Mouse (Mus musculus) embryonic facial prominence, embryonic 11.5 days (tissue): ENCODE results near the gene Serpinb9. TPM values are rescaled to one million over a fixed set of nuclear protein-coding genes. Genes with fewer than 3 reads are reported as not detected.

ENCODE experiments used
- ATAC-seq: fragments of 200-750 bp; cut with Nextera tagmentation; replicated peaks from 2 replicates; pipeline ENCODE4 v1.8.0; 2017; ENCODE audit warnings: low read depth; ENCODE audit not compliant: insufficient number of reproducible peaks, low FRiP score, low TSS enrichment
- DNase-seq: peaks from one replicate; pipeline ENCODE4 v3.0.0-alpha.2; 2015; ENCODE audit warnings: low spot score
- H3K27ac ChIP-seq: fragments of 300-500 bp; sonication (generic); replicated peaks from 2 replicates; pipeline ENCODE4 v1.5.1; 2014; ENCODE audit warnings: mild to moderate bottlenecking, low read depth, low read length, control low read depth
- H3K27me3 ChIP-seq: fragments of 300-500 bp; sonication (generic); 2 replicates; pipeline ENCODE4 v1.6.1; 2014; ENCODE audit warnings: mild to moderate bottlenecking, low read length, moderate library complexity, mixed read lengths; ENCODE audit not compliant: control insufficient read depth, insufficient read depth
- H3K36me3 ChIP-seq: fragments of 300-500 bp; sonication (generic); replicated peaks from 2 replicates; pipeline ENCODE4 v1.6.1; 2014; ENCODE audit warnings: low read depth, mild to moderate bottlenecking, low read length, moderate library complexity, mixed read lengths; ENCODE audit not compliant: control insufficient read depth, insufficient read depth
- H3K4me1 ChIP-seq: fragments of 300-500 bp; sonication (generic); 2 replicates; pipeline ENCODE4 v1.6.1; 2014; ENCODE audit warnings: low read length, mixed read lengths; ENCODE audit not compliant: control insufficient read depth, insufficient read depth
- H3K4me2 ChIP-seq: fragments of 300-500 bp; sonication (generic); 2 replicates; pipeline ENCODE4 v1.6.1; 2014; ENCODE audit warnings: low read depth, mild to moderate bottlenecking, control low read depth, low read length, moderate library complexity
- H3K4me3 ChIP-seq: fragments of 300-500 bp; sonication (generic); 2 replicates; pipeline ENCODE4 v1.5.1; 2014; ENCODE audit warnings: low read depth, low read length, control low read depth
- H3K9ac ChIP-seq: fragments of 300-500 bp; sonication (generic); replicated peaks from 2 replicates; pipeline ENCODE4 v1.6.1; 2014; ENCODE audit warnings: mild to moderate bottlenecking, control low read depth, low read length
- H3K9me3 ChIP-seq: fragments of 300-500 bp; sonication (generic); replicated peaks from 2 replicates; pipeline ENCODE4 v1.6.1; 2016; ENCODE audit warnings: mild to moderate bottlenecking, low read length, inconsistent platforms, mixed read lengths; ENCODE audit not compliant: control insufficient read depth
- WGBS: fragments of 180-500 bp; shearing (Covaris S2); extraction: QIAGEN DNeasy Blood & Tissue Kit; methylation state at CpG from one replicate; pipeline ENCODE4 v1.1.7; 2014; 5-methylcytosine and 5-hydroxymethylcytosine counted together
- polyA plus RNA-seq: library from polyadenylated mRNA; unstranded; fragments of >200 nt; fragmentation: Nextera tagmentation; extraction: Ambion mirVana; gene quantifications from 2 replicates; pipeline ENCODE4 v1.2.1, GENCODE M21; 2014

Gene Serpinb9
- polyA plus RNA-seq, 1 experiment from 2014 or later = 2.7 TPM

GRCm38 (mm10) chr13:32986256-32986655 is 16.8 kb upstream of the Serpinb9 start:
- Histone ChIP-seq H3K4me2 (no peak overlapping the region), H3K36me3 (no peaks in the 10 kb centered on the region), H3K27ac (no peak overlapping the region), H3K4me1 (no peaks in the 10 kb centered on the region), H3K9me3 (no peaks in the 10 kb centered on the region), H3K4me3 (no peak overlapping the region), H3K9ac (no peak overlapping the region), H3K27me3 (no peaks in the 10 kb centered on the region)
- ATAC-seq (no peak), DNase-seq (no peak)

GRCm38 (mm10) chr13:32993152-32993893 is 9.7 kb upstream of the Serpinb9 start:
- H3K36me3 ChIP-seq = no peaks in the 10 kb centered on the region
- no peak overlapping the region for H3K4me3 ChIP-seq
- H3K4me2 ChIP-seq = no peak overlapping the region
- ATAC-seq (no peak), DNase-seq (no peak)
- H3K27me3 ChIP-seq = no peaks in the 10 kb centered on the region
- H3K27ac ChIP-seq = no peak overlapping the region
- no peaks in the 10 kb centered on the region for H3K4me1 ChIP-seq
- no peak overlapping the region for H3K9ac ChIP-seq
- 87% methylated on average over 10 of the region's 10 CpGs for whole genome bisulfite sequencing
- no peaks in the 10 kb centered on the region for H3K9me3 ChIP-seq

GRCm38 (mm10) chr13:32993894-32994242 is 9.2 kb upstream of the Serpinb9 start:
- WGBS = 90% methylated on average over 2 of the region's 2 CpGs
- H3K36me3 ChIP-seq = no peaks in the 10 kb centered on the region
- H3K9me3 ChIP-seq = no peaks in the 10 kb centered on the region
- ATAC-seq (no peak), DNase-seq (no peak)
- no peak overlapping the region for H3K9ac ChIP-seq
- H3K27ac ChIP-seq = no peak overlapping the region
- H3K4me3 ChIP-seq = no peak overlapping the region
- H3K4me1 ChIP-seq = no peaks in the 10 kb centered on the region
- H3K4me2 ChIP-seq = no peak overlapping the region
- no peaks in the 10 kb centered on the region for H3K27me3 ChIP-seq

- Histone ChIP-seq H3K9me3 (no peaks in the 10 kb centered on the region), H3K4me1 (no peaks in the 10 kb centered on the region), H3K27me3 (no peaks in the 10 kb centered on the region), H3K36me3 (no peaks in the 10 kb centered on the region), H3K9ac (no peak overlapping the region), H3K4me3 (no peak overlapping the region), H3K4me2 (no peak overlapping the region), H3K27ac (no peak overlapping the region)
- no peak for ATAC-seq
- no peak for DNase-seq
- 72% methylated on average over 4 of the region's 4 CpGs for WGBS
These were observed 8.0 kb upstream of the Serpinb9 start for GRCm38 (mm10) chr13:32995051-32995450.

DNA sequence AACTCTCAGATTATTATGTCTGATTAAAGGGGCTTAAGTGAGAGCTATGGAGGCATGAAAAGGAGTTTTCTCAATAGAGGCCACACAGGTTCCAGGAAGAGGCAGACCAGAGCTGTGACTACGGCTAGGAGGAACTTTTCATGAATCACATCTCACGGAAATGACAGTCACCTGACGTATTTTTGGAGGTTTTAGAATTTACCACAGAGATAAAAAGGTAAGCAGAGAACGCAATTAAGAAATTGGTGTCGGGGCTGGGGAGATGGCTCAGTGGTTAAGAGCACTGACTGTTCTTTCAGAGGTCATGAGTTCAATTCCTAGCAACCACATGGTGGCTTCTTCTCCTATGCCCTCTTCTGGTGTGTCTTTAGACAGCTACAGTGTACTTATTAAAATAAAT is 1.7 kb upstream of the Serpinb9 start:
- H3K4me1 ChIP-seq = no peaks in the 10 kb centered on the region
- DNase-seq (no peak), ATAC-seq (no peak)
- no peaks in the 10 kb centered on the region for H3K36me3 ChIP-seq
- no peaks in the 10 kb centered on the region for H3K27me3 ChIP-seq
- no peak overlapping the region for H3K9ac ChIP-seq
- H3K27ac ChIP-seq = no peak overlapping the region
- 90% methylated on average over 5 of the region's 5 CpGs for WGBS
- no peaks in the 10 kb centered on the region for H3K9me3 ChIP-seq
- H3K4me2 ChIP-seq = no peak overlapping the region
- no peak overlapping the region for H3K4me3 ChIP-seq

- Histone ChIP-seq H3K27me3 (no peaks in the 10 kb centered on the region), H3K4me2 (peak overlapping the region; percentile 37), H3K27ac (no peak overlapping the region), H3K9ac (peak overlapping the region; percentile 53), H3K4me3 (peak overlapping the region; percentile 25; the same call in 1 of the 2 replicates), H3K36me3 (no peaks in the 10 kb centered on the region), H3K9me3 (no peaks in the 10 kb centered on the region), H3K4me1 (no peaks in the 10 kb centered on the region)
- DNase-seq = peak; percentile 0
- ATAC-seq = no peak
- WGBS = 68% methylated on average over 9 of the region's 9 CpGs
These were observed 718 bp downstream of the Serpinb9 start for GRCm38 (mm10) chr13:33003523-33004413.

DNA sequence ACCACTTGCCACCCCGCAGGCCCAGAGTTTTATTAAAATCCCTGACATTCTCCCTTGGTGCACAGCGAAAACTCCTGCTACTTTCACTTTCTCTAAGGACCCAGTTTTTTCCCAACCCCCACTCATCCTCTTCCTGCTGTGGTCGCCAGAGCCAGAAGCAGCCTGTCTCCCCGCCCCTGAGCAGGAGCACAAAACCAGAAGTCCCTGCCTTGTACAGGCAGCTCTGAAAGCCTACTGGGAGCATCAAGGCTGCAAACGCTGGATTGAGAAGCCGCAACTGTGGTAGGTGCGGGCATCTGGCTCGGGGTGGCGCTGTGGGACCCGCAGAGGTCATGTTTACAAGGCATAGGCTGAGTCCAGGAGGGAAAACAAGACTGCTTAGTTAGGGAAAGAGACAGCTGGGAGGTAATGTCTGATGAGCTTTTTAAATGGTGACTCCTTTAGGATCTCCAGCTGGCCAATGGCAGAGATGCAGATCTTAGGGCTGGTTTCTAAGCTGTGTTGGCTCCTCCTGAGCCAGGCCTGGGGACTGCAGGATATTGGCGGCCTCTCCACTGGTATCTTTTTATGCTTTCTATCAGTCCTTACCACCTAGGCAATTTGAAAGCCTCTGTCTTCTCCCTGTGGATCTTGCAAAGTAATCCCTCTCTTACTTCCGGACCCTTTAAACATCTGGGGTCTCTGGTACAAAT is 1.5 kb downstream of the Serpinb9 start:
- Histone ChIP-seq H3K4me2 (peak overlapping the region; percentile 37), H3K9ac (peak overlapping the region; percentile 53), H3K4me1 (no peaks in the 10 kb centered on the region), H3K4me3 (peak overlapping the region; percentile 25), H3K27me3 (no peaks in the 10 kb centered on the region), H3K9me3 (no peaks in the 10 kb centered on the region), H3K27ac (no peak overlapping the region), H3K36me3 (no peaks in the 10 kb centered on the region)
- DNase-seq (peak; percentile 73), ATAC-seq (peak; percentile 75)
- WGBS = 20% methylated on average over 12 of the region's 12 CpGs
